ENCODE assay signal across 8 mouse cellular contexts in the genomic region with DNA sequence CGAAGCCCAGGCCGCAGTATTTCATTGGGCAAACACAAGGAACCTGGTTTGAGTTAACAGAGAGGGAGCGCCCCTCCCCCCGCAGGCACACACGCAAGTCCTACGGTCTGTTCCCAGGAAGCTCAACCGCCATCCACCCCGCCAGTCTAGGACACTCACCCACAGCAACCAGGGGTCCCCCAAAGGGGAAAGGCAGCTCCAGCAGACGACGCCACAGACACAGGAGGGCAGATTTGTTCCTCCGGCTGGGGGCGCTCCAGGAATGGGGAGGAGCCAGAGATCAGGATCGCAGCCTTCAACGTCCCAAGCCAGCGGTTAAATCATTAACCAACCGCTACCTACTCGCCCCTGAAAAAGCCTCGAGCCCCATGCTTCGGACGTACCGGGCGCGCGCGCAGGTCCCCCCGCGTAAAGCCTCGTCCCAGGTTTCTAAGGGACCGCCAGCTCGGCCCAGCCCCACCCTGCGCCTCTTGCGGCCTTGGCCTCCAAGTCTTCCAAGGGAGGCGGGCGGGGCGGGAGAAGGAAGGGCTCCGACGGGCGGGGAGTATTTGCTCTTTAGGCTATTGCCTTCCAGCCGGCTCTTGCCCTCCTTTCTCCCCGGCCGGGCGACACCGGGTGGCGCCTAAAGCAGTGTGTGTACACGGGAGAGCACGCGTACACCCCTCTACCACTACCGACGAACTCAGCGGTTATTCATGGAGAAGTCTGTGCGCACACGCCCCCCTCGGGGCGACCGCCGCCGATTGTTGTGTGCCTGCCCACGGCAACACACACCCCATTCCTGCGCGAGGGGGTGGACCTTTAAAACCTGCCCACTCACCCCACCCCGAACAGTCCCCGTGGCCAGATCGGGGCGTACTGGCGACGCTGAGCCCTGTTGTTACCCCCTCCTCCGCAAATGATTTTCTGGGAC. TPM values are rescaled to one million over a fixed set of nuclear protein-coding genes. Genes with fewer than 3 reads are reported as not detected.
DNase-seq lines count a peak whose midpoint lies in the region; ATAC-seq lines count a peak whose summit lies in the region.

No protein-coding gene starts in this region.

- H3K27ac ChIP-seq in embryonic facial prominence, embryonic 10.5 days (replicated peaks): peak overlapping the region; percentile 95
- peak overlapping the region; percentile 98 for H3K27ac ChIP-seq in limb, embryonic 12.5 days
- H3K27ac ChIP-seq in midbrain, embryonic 13.5 days: peak overlapping the region; percentile 95

- ATAC-seq in limb, embryonic 12.5 days (ENCODE audit: insufficient number of reproducible peaks, insufficient read depth, low FRiP score, low TSS enrichment, low read depth): peak; percentile 17; the same call in 1 of the 2 replicates
- ATAC-seq in midbrain, embryonic 13.5 days: peak; percentile 41

- peaks cover 67% of the 10 kb centered on the region for H3K4me1 ChIP-seq in embryonic facial prominence, embryonic 10.5 days
- peaks cover 48% of the 10 kb centered on the region for H3K4me1 ChIP-seq in limb, embryonic 12.5 days (replicated peaks)
- peaks cover 48% of the 10 kb centered on the region for H3K4me1 ChIP-seq in midbrain, embryonic 13.5 days (replicated peaks)

- no peaks in the 10 kb centered on the region for H3K9me3 ChIP-seq in embryonic facial prominence, embryonic 10.5 days
- H3K9me3 ChIP-seq in limb, embryonic 12.5 days: no peaks in the 10 kb centered on the region
- H3K9me3 ChIP-seq in midbrain, embryonic 13.5 days: no peaks in the 10 kb centered on the region

- peak overlapping the region; percentile 92 for H3K9ac ChIP-seq in limb, embryonic 12.5 days (replicated peaks)
- H3K9ac ChIP-seq in midbrain, embryonic 13.5 days (replicated peaks): peak overlapping the region; percentile 94

- peak overlapping the region; percentile 93 for H3K4me2 ChIP-seq in limb, embryonic 12.5 days
- peak overlapping the region; percentile 82 for H3K4me2 ChIP-seq in midbrain, embryonic 13.5 days (replicated peaks)

- under 1% methylated on average over 67 of the region's 67 CpGs for WGBS in embryonic facial prominence, embryonic 10.5 days
- WGBS in limb, embryonic 12.5 days: under 1% methylated on average over 67 of the region's 67 CpGs
- under 1% methylated on average over 67 of the region's 67 CpGs for WGBS in midbrain, embryonic 13.5 days

- DNase-seq in 416B (ENCODE audit: low read depth): peak; percentile 75
- DNase-seq in adrenal gland, postnatal 10 days: peak; percentile 83
- peak; percentile 91 for DNase-seq in embryonic facial prominence, embryonic 10.5 days (ENCODE audit: low spot score)
- peak; percentile 98 for DNase-seq in heart, adult 11 months
- DNase-seq in kidney, adult 11 months: peak; percentile 81
- DNase-seq in spleen, adult 18-20 months: peak; percentile 43 to 76

- peaks cover 31% of the 10 kb centered on the region for H3K36me3 ChIP-seq in embryonic facial prominence, embryonic 10.5 days (replicated peaks)
- H3K36me3 ChIP-seq in limb, embryonic 12.5 days: peaks cover 23% of the 10 kb centered on the region
- peaks cover 17% of the 10 kb centered on the region; the same call in 1 of the 2 replicates for H3K36me3 ChIP-seq in midbrain, embryonic 13.5 days

- H3K4me3 ChIP-seq in embryonic facial prominence, embryonic 10.5 days: peak overlapping the region; percentile 81
- peak overlapping the region; percentile 90 for H3K4me3 ChIP-seq in limb, embryonic 12.5 days (replicated peaks)
- H3K4me3 ChIP-seq in midbrain, embryonic 13.5 days (replicated peaks): peak overlapping the region; percentile 73

- H3K27me3 ChIP-seq in embryonic facial prominence, embryonic 10.5 days (replicated peaks; ENCODE audit: low read depth, poor library complexity, severe bottlenecking): 0 out of 2 replicates have a peak, but pooled peaks cover 4% of the 10 kb centered on the region
- no peaks in the 10 kb centered on the region; the same call in 1 of the 2 replicates for H3K27me3 ChIP-seq in limb, embryonic 12.5 days
- no peaks in the 10 kb centered on the region for H3K27me3 ChIP-seq in midbrain, embryonic 13.5 days

RNA-seq across cellular contexts. Expression of gene Cdc42ep4, which starts 0.9 kb away (rescaled TPM):
- total RNA-seq in adrenal gland, postnatal 10 days (2021): 10 to 100 TPM; 60.1 to 72.8 TPM
- 117 TPM in 2 replicates for polyA plus RNA-seq in embryonic facial prominence, embryonic 10.5 days (2016; fragmentation: Nextera tagmentation; extraction: Ambion mirVana)
- polyA plus RNA-seq in limb, embryonic 12.5 days (2016; fragmentation: Nextera tagmentation; extraction: Ambion mirVana): 119 and 120 TPM in 2 replicates
- polyA plus RNA-seq in midbrain, embryonic 13.5 days (2015; fragmentation: Nextera tagmentation; extraction: Ambion mirVana): 80.0 and 82.7 TPM in 2 replicates

RNA-seq across cellular contexts. Expression of gene Cpsf4l, which starts 41.0 kb away (rescaled TPM):
- 1 to 10 TPM in 1 of 2 experiments, under 1 TPM in 1; 0.79 to 2.2 TPM for total RNA-seq in adrenal gland, postnatal 10 days (2021)
- 0.34 and 0.69 TPM in 2 replicates for polyA plus RNA-seq in embryonic facial prominence, embryonic 10.5 days (2016; fragmentation: Nextera tagmentation; extraction: Ambion mirVana)
- polyA plus RNA-seq in limb, embryonic 12.5 days (2016; fragmentation: Nextera tagmentation; extraction: Ambion mirVana): 0.60 and 0.75 TPM in 2 replicates
- polyA plus RNA-seq in midbrain, embryonic 13.5 days (2015; fragmentation: Nextera tagmentation; extraction: Ambion mirVana): 0.31 and 0.54 TPM in 2 replicates

Comparison
In these comparisons a context has a peak if more than half of its experiments do, and no peak if none do; other contexts are left out.
1. Peak in every context shown above with its lines: DNase-seq, ATAC-seq, H3K4me3 ChIP-seq and H3K27ac ChIP-seq.